Mouse (Mus musculus) embryonic facial prominence, embryonic 15.5 days (tissue): ENCODE data around the gene Prpf19. TPM values are rescaled to one million over a fixed set of nuclear protein-coding genes. Genes with fewer than 3 reads are reported as not detected.

ENCODE experiments used
- ATAC-seq: fragments of 200-750 bp; cut with Nextera tagmentation; 2 replicates; pipeline ENCODE4 v1.8.0; 2017; ENCODE audit warnings: low read depth, moderate TSS enrichment; ENCODE audit not compliant: insufficient number of reproducible peaks, low FRiP score, low TSS enrichment
- H3K27ac ChIP-seq: fragments of 300-500 bp; sonication (generic); replicated peaks from 2 replicates; pipeline ENCODE4 v1.5.1; 2015; ENCODE audit warnings: mild to moderate bottlenecking, inconsistent platforms
- H3K27me3 ChIP-seq: fragments of 300-500 bp; sonication (generic); 2 replicates; pipeline ENCODE4 v1.6.1; 2015; ENCODE audit warnings: inconsistent platforms
- H3K36me3 ChIP-seq: fragments of 300-500 bp; sonication (generic); 2 replicates; pipeline ENCODE4 v1.6.1; 2015; ENCODE audit warnings: mild to moderate bottlenecking, inconsistent platforms
- H3K4me1 ChIP-seq: fragments of 300-500 bp; sonication (generic); 2 replicates; pipeline ENCODE4 v1.6.1; 2015; ENCODE audit warnings: inconsistent platforms
- H3K4me2 ChIP-seq: fragments of 300-500 bp; sonication (generic); replicated peaks from 2 replicates; pipeline ENCODE4 v1.6.1; 2015; ENCODE audit warnings: mild to moderate bottlenecking, inconsistent platforms
- H3K4me3 ChIP-seq: fragments of 300-500 bp; sonication (generic); replicated peaks from 2 replicates; pipeline ENCODE4 v1.5.1; 2015; ENCODE audit warnings: mild to moderate bottlenecking, inconsistent platforms
- H3K9ac ChIP-seq: fragments of 300-500 bp; sonication (generic); 2 replicates; pipeline ENCODE4 v1.6.1; 2015; ENCODE audit warnings: inconsistent platforms
- H3K9me3 ChIP-seq: fragments of 300-500 bp; sonication (generic); replicated peaks from 2 replicates; pipeline ENCODE4 v1.6.1; 2016; ENCODE audit warnings: inconsistent platforms
- WGBS: fragments of 180-500 bp; shearing (Covaris S2); methylation state at CpG from one replicate; pipeline ENCODE4 v1.1.7; 2015; 5-methylcytosine and 5-hydroxymethylcytosine counted together
- polyA plus RNA-seq: library from polyadenylated mRNA; unstranded; fragments of >200 nt; fragmentation: Nextera tagmentation; extraction: Ambion mirVana; gene quantifications from 2 replicates; pipeline ENCODE4 v1.2.1, GENCODE M21; 2015

Gene Prpf19
- polyA plus RNA-seq, 1 experiment from 2014 or later = 45.2 TPM

GRCm38 (mm10) chr19:10916506-10916905 is 21.5 kb downstream of the Prpf19 start:
- Histone ChIP-seq H3K4me2 (no peak overlapping the region), H3K27me3 (no peaks in the 10 kb centered on the region; the same call in 1 of the 2 replicates), H3K4me1 (0 out of 2 replicates have a peak, but pooled peaks cover under 1% of the 10 kb centered on the region), H3K4me3 (no peak overlapping the region), H3K9ac (no peak overlapping the region), H3K27ac (no peak overlapping the region), H3K9me3 (no peaks in the 10 kb centered on the region), H3K36me3 (no peaks in the 10 kb centered on the region)
- ATAC-seq = no peak
- WGBS = 63% methylated on average over 5 of the region's 5 CpGs

DNA sequence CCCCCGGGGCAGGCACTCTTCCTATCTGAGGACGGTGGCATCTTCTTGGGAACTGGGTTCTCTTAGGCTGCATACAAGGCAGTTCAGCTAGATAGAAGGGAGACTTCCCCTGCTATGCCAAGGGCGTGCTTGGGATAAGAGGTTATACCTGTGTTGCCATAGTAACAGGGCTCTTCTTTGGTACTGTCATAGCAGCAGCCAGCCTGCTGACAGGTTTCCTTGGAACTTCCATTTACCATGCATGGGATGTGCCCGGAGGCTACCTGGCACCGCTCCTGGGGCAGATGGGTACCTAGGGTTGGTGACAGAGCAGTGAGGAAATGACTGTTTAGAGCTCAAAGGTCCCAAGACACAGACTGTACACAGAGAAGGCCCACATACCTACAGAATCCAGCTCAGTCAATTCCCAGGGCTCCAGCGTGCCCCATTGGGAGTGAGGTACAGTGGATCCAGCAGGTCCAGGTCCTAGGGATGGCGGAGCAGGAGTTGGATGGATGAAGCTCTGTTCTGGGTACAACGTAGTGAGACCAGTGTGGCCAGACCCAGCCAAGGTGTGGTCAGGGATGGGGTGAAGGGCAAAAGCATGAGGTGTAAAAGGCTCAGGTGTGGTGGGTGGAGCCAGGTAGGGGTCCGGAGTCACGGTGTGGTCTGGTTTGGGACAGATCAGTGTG is 23.4 kb downstream of the Prpf19 start:
- ATAC-seq = no peak; the same call in 1 of the 2 replicates
- H3K27ac ChIP-seq = no peak overlapping the region
- 85% methylated on average over 10 of the region's 10 CpGs for WGBS
- no peak overlapping the region for H3K9ac ChIP-seq
- no peak overlapping the region for H3K4me2 ChIP-seq
- no peaks in the 10 kb centered on the region; the same call in 1 of the 2 replicates for H3K27me3 ChIP-seq
- H3K4me3 ChIP-seq = no peak overlapping the region
- no peaks in the 10 kb centered on the region for H3K4me1 ChIP-seq
- no peaks in the 10 kb centered on the region for H3K36me3 ChIP-seq
- H3K9me3 ChIP-seq = no peaks in the 10 kb centered on the region

DNA sequence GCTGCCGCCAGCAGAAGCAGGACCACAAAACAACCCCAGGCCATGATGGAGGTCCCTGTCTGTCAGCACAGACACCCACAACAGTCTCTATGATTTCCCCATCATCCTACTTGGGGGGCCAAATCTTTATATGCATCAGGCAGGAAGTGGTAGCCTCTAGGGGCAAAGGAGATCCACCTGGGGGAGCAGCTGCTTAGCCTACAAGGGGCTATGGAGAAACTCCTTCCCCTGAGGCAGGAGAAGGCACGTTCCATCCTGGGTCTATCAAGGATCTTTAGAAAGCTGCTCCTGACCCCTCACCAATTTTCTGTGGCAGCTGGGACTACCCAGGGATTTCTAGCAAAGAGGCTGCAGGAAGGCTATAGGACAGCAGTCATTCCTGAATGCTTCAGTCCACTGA is 25.5 kb downstream of the Prpf19 start, which contains the start of gene Zp1:
Gene Zp1, minus strand, starts transcription at position 101 of the 400 bp plus-strand sequence.
- Histone ChIP-seq H3K27me3 (no peaks in the 10 kb centered on the region; the same call in 1 of the 2 replicates), H3K9me3 (no peaks in the 10 kb centered on the region), H3K4me3 (no peak within 1 kb of the TSS), H3K27ac (no peak within 1 kb of the TSS), H3K9ac (no peak within 1 kb of the TSS), H3K4me2 (no peak within 1 kb of the TSS), H3K36me3 (no peaks in the 10 kb centered on the region), H3K4me1 (no peaks in the 10 kb centered on the region)
- no peak for ATAC-seq
- 35% methylated on average over 2 of the region's 2 CpGs for WGBS

DNA sequence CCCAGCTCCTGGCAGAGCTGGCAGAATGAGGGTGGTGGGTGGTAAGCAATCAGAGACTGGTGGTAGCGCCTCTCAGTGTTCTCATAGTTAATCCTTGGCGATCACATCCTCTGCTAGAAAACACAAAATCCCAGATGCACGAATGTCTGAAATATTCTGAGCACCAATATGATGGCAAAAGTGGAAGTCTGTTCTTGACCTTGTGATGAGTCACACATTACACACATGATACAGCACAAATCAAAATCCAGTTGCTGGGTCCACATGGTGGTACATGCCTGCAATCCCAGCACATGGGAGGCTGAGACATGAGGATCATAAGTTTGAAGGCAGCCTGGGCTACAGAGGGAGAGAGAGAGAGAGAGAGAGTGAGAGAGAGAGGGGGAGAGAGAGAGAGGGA is 26.0 kb downstream of the Prpf19 start:
- no peak overlapping the region for H3K27ac ChIP-seq
- H3K4me3 ChIP-seq = no peak overlapping the region
- ATAC-seq = no peak
- no peak overlapping the region for H3K4me2 ChIP-seq
- WGBS = 79% methylated on average over 3 of the region's 3 CpGs
- no peaks in the 10 kb centered on the region for H3K9me3 ChIP-seq
- H3K27me3 ChIP-seq = no peaks in the 10 kb centered on the region; the same call in 1 of the 2 replicates
- no peaks in the 10 kb centered on the region for H3K4me1 ChIP-seq
- no peak overlapping the region for H3K9ac ChIP-seq
- H3K36me3 ChIP-seq = no peaks in the 10 kb centered on the region

DNA sequence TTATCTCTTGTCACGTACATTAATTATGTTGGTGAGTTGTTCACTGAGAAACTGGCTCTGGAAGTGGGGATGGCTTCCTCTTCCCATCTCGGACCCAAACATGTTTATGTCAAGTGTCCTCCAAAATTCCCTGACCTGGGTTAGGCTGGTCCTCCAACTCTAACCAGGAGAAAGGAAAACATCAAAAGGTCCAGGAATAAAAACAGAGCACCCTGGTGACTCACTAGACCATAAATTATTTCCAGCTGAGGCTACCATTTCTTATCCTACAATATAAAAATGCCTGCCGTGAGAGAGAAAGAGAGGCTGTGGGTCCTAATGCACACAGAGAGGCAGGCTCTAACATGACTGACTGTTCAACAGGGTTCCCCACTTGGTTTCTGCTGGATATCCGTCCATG is 29.2 kb downstream of the Prpf19 start:
- no peaks in the 10 kb centered on the region for H3K9me3 ChIP-seq
- H3K27ac ChIP-seq = no peak overlapping the region
- no peak overlapping the region for H3K9ac ChIP-seq
- no peak overlapping the region for H3K4me2 ChIP-seq
- no peaks in the 10 kb centered on the region for H3K27me3 ChIP-seq
- WGBS = 39% methylated on average over 4 of the region's 4 CpGs
- no peaks in the 10 kb centered on the region for H3K4me1 ChIP-seq
- no peak overlapping the region for H3K4me3 ChIP-seq
- ATAC-seq = no peak
- no peaks in the 10 kb centered on the region for H3K36me3 ChIP-seq

DNA sequence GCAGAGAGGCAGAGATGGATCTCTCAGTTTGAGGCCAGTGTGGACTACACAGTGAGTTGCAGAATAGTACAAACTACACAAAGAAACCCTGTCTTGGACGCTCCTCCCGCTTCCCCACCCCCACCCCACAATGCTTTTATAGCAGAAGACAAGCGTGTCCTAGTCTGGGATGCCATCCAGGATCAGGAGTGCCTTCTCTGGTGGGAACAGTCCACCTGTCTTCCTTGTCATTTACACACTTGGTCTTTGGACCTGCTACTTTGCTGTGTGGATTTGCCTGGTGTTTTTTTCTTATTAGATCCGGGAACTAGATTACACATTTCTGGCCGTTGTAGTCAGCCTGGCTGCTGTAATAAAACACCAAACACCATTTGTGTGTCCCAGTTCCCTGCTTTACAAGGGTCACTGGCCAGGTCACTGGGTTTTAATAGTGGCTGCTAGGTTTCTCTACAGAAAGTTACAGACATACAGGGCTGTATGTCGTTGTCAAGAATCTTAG is 31.1 kb downstream of the Prpf19 start:
- no peak overlapping the region for H3K4me2 ChIP-seq
- no peaks in the 10 kb centered on the region for H3K9me3 ChIP-seq
- no peak overlapping the region for H3K9ac ChIP-seq
- no peak overlapping the region for H3K4me3 ChIP-seq
- no peak for ATAC-seq
- no peaks in the 10 kb centered on the region for H3K4me1 ChIP-seq
- H3K27me3 ChIP-seq = no peaks in the 10 kb centered on the region
- 34% methylated on average over 6 of the region's 6 CpGs for WGBS
- H3K27ac ChIP-seq = no peak overlapping the region
- H3K36me3 ChIP-seq = no peaks in the 10 kb centered on the region

- H3K4me2 ChIP-seq = no peak overlapping the region
- no peak overlapping the region for H3K27ac ChIP-seq
- WGBS = 45% methylated on average over 4 of the region's 4 CpGs
- no peak overlapping the region for H3K4me3 ChIP-seq
- no peaks in the 10 kb centered on the region for H3K36me3 ChIP-seq
- H3K9ac ChIP-seq = no peak overlapping the region
- no peaks in the 10 kb centered on the region for H3K4me1 ChIP-seq
- H3K9me3 ChIP-seq = no peaks in the 10 kb centered on the region
- H3K27me3 ChIP-seq = no peaks in the 10 kb centered on the region
- no peak for ATAC-seq
Observed at GRCm38 (mm10) chr19:10926666-10927065, 31.6 kb downstream of the Prpf19 start.

- Histone ChIP-seq H3K4me3 (no peak overlapping the region), H3K9ac (no peak overlapping the region), H3K27ac (no peak overlapping the region), H3K4me2 (no peak overlapping the region), H3K27me3 (no peaks in the 10 kb centered on the region), H3K9me3 (no peaks in the 10 kb centered on the region), H3K4me1 (no peaks in the 10 kb centered on the region), H3K36me3 (no peaks in the 10 kb centered on the region)
- WGBS = 81% methylated on average over 2 of the region's 2 CpGs
- no peak for ATAC-seq
Observed at GRCm38 (mm10) chr19:10930641-10931040, 35.6 kb downstream of the Prpf19 start.

DNA sequence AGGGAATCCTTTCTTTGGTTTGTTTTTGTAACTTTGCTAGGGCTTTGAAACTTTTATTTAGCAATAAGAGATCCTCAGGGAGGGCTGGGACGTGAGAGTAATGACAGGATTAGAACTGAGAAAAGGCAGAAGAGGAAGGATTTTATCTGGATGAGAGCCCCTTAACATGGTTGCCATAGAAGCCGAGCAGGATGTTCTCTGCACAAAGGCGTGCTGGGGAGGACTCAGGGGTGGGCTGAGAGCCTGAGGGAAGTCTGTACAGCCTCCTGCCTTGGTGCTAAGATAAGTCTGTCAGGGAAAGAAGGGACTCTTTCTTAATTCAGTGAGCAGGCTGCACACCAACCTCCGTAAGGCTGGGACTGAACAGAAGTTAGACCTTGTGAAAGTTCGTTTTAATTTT is 40.0 kb downstream of the Prpf19 start:
- 0 out of 2 replicates have a peak, but pooled peaks cover under 1% of the 10 kb centered on the region for H3K4me1 ChIP-seq
- no peaks in the 10 kb centered on the region for H3K9me3 ChIP-seq
- H3K4me2 ChIP-seq = no peak overlapping the region
- H3K9ac ChIP-seq = no peak overlapping the region
- H3K4me3 ChIP-seq = no peak overlapping the region
- H3K27ac ChIP-seq = no peak overlapping the region
- H3K36me3 ChIP-seq = no peaks in the 10 kb centered on the region
- ATAC-seq = no peak
- H3K27me3 ChIP-seq = no peaks in the 10 kb centered on the region
- 33% methylated on average over 5 of the region's 5 CpGs for WGBS

GRCm38 (mm10) chr19:10936077-10936476 is 41.0 kb downstream of the Prpf19 start:
- Histone ChIP-seq H3K4me1 (peaks cover 11% of the 10 kb centered on the region), H3K27me3 (no peaks in the 10 kb centered on the region), H3K4me3 (no peak overlapping the region), H3K9ac (no peak overlapping the region), H3K9me3 (no peaks in the 10 kb centered on the region), H3K36me3 (no peaks in the 10 kb centered on the region), H3K4me2 (no peak overlapping the region), H3K27ac (no peak overlapping the region)
- no peak for ATAC-seq
- WGBS = 87% methylated on average over 5 of the region's 5 CpGs

DNA sequence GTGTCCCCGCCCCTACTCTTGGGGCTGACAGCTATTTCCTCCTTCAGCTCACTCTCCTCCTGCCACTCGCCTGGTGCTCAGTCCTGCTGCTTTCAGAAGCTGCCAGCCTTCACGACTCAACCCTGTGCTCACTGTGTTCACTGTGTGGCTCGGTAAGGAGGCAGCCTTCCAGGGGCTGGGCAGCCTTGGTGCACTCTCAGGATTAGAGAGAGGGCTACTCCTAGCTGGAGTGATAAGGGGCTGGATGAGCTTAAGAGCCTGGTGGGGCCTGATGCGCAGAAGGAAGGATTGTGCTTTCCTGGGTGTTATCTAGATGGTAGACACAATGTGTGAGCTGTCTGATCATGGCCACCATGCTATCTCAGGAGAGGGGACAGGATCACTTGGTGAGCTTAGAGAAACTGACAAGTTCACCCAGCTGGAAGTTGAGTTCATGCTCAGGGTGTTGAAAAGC is 42.1 kb downstream of the Prpf19 start, which contains the start of gene Ptgdr2:
Gene Ptgdr2, plus strand, starts transcription at position 51 of the 454 bp plus-strand sequence.
- Histone ChIP-seq H3K27ac (no peak within 1 kb of the TSS), H3K4me3 (no peak within 1 kb of the TSS), H3K36me3 (peaks cover 6% of the 10 kb centered on the region; the same call in 1 of the 2 replicates), H3K9ac (no peak within 1 kb of the TSS), H3K9me3 (no peaks in the 10 kb centered on the region), H3K27me3 (no peaks in the 10 kb centered on the region), H3K4me2 (no peak within 1 kb of the TSS), H3K4me1 (peaks cover 13% of the 10 kb centered on the region)
- ATAC-seq = no peak
- 52% methylated on average over 5 of the region's 5 CpGs for WGBS

DNA sequence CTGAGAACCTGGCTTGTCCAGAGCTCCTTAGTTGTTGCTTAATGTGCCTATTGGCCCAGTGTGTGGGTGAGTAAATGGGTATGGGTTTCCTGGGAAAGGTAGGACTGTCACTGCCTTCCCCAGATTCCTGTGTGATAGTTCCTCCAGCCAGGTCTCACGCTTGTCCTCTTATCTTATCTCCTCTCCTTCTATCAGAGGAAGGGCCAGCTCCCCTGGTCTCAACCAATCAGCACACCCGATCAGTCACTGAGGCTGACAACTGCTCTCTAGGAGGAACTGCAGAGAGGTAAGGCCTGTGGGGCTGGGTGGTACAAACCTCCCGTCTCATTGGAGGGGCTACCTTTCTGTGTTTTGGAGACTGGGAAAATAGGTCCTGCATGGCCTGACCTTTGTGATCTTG is 43.7 kb downstream of the Prpf19 start:
- Histone ChIP-seq H3K9me3 (no peaks in the 10 kb centered on the region), H3K27me3 (no peaks in the 10 kb centered on the region), H3K9ac (no peak overlapping the region), H3K4me3 (no peak overlapping the region), H3K4me2 (no peak overlapping the region), H3K27ac (no peak overlapping the region), H3K36me3 (peaks cover 22% of the 10 kb centered on the region), H3K4me1 (peaks cover 13% of the 10 kb centered on the region)
- WGBS = 62% methylated on average over 3 of the region's 3 CpGs
- no peak for ATAC-seq
